Mouse (Mus musculus) frontal cortex, adult (tissue): ENCODE measurements around the gene Hpse2.

ENCODE experiments used
- ATAC-seq: cut with Nextera tagmentation; 2 replicates; pipeline ENCODE4 v1.9.2; 2017; ENCODE audit warnings: mild to moderate bottlenecking, moderate library complexity, mixed read lengths; ENCODE audit not compliant: low TSS enrichment

The Hpse2 gene

DNA sequence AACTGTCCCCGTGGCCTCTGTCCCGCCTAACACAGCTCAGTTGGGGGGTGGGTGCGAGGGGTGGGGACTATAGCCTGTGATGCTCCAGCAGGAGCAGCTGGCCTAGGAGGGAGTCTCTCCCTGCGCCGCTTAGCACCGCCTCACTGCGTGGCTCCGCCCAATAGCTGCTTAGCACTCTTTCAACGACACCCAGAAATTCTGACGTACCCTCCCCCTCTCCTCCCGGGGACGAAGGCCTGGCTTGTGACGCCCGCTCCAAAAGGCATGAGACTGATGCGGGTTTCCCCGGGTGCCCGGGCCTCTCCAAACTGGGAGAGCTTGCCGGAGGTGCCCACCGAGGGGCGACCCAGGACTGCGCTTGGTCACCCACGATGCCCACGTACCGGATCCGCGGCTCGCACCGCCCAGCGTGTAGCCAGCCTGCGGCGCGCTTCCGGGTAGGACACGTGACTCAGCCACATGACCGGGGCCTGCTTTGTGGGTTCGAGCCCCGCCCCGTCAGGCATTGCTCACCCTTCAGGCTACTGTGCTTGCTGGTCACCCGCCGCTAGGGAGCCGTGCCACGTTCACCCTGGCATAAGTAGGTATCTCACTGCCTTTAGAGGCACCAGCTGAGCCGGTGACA is 608.5 kb downstream of the Hpse2 start, which contains the start of gene Hps1:
Gene Hps1, minus strand, starts transcription at position 448 of the 625 bp plus-strand sequence.
- peak; percentile 99 for ATAC-seq

DNA sequence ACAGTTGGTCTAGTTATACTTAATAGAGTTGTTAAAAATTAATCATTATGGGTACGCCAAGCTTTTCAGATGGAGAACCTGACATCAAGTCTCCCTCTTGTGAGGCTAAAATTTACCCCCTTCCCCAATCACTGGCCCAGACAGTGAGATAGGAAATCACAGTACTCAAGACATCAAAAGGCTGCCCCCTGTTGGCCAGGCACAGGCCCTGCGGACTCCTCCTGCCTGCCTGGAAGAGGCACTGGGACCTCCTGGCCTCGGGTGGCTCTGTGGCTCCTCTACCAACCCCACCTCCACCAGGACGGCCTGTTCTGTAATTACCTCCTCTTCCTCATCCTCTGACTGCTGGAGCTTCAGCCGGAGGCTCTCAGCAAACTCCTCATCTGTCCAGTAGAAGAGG is 610.4 kb downstream of the Hpse2 start:
- ATAC-seq: no peak

DNA sequence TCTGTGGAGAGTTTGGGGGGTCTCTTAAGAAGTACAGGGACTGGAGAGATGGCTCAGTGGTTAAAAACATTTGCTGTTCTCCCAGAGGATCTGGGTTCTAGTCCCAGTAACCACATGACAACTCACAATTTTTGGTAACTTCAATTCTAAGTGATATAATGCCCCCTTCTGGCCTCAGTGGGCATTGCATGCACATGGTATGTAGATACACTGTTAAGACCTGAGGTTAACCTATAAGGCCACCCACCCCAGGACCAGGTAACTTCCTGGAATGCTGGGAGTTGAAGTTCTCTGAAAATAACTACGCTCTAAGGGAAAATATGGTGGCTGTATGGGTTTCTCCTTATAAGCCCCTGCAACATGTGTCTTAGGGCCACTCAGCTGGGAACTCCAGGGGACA is 611.3 kb downstream of the Hpse2 start:
- ATAC-seq: no peak

DNA sequence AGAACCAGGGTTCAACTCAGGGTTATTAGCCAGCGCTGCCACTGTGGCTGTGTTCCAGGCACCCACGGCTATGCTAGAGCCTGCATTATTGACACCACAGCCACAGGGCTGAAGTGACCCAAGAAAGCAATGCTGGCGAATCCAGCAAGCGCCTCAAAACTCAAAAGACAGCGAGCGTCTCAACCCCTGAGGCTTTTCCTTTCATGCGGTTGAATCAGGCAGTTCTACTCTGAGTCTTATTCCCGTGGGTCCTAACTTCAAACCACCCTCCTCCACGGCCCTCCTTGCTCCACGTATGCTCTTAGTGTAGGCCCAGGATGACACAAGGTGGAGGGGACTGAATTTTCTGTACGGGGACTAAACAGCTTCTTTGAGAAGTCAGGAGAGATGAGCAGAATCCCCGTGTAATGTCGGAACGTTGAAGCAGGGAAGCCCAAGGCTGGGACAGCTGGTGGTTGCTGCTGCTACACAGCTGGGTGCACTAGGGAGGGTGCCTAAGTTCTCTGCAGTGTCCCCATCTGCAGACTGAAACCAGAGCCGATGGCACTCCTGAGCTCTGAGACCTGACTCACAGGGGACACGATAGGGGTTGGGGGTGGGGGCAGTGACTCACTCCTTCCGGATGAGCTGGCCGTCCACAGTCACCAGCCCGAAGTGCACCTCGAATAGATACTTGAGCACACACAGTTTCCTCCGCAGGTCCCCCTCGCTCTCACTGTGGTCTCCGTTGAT is 617.8 kb downstream of the Hpse2 start:
- no peak for ATAC-seq

DNA sequence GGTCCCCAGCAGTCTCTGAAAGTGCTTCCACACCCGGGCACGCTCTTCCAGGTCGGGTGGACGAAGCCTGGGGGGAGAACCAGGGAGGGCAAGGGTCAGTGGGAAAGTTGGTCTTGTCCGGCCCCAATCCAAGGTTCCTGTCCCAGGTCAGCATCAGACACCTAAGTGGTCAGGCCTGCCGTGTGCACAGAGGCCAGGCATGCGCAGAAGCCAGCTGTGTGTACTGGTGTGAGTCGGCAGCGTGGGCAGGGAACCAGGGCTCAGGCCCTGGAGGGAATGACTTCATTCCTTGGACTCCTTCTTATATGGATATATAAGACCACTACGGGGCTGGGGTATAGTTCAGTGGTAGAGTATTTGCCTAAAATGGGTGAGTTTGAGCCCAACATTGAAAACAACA is 618.5 kb downstream of the Hpse2 start:
- no peak for ATAC-seq

DNA sequence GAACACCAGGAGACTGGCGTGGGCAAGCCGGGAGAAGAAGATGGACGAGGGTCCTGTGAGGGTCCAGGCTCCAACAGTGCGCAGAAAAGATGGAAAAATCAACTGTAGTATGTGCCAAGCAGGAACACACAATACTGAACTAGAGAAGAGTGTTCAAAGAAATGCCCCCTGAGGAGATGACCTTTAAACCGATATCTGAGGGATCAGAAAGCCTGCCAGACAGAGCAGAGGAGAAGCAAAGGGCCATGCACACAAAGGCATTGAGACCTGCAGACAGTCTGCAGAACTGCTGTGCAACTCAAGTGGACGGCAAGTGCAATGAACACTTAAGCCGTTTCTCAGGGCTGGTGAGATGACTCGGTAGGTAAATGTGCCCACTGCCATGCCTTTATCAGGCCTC is 620.8 kb downstream of the Hpse2 start:
- no peak for ATAC-seq

DNA sequence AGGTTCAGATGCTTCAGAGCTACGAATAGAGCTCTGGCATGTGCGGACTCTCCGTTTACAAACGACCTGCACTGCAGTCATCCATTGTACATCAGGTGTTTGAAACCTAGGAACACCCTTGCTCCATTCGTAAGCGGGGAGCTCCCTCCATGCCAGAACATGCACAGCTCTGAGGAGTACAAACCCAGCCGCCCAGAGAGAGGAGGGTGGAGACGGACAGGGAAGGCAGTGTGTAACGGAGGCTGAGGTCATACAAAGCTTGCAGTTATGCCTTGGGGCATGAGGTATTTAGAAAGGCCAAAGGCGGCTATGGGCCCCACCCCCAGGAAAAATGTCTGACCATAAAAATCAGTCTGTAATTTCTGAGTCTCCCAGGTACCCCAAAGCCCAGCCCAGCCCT is 623.8 kb downstream of the Hpse2 start:
- no peak for ATAC-seq

DNA sequence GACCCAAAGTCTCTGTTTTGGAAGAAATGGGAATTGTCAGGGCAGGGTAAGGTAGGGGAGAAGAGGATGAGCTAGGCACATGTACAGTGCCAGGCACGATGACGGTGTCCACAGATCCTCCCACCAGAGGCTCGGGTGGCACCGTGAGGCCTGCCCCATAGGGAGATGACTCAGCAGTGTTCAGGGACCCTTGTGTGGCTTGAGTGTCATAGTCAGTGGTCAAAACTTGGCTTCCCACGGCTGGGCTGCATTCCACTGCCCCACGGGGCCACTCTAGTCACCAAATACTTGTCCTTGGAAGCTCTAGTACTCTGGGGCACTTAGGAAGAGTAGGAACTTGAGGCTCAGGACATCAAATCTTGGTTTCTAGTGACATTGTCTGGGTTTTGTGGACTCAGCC is 631.5 kb downstream of the Hpse2 start:
- ATAC-seq: no peak

DNA sequence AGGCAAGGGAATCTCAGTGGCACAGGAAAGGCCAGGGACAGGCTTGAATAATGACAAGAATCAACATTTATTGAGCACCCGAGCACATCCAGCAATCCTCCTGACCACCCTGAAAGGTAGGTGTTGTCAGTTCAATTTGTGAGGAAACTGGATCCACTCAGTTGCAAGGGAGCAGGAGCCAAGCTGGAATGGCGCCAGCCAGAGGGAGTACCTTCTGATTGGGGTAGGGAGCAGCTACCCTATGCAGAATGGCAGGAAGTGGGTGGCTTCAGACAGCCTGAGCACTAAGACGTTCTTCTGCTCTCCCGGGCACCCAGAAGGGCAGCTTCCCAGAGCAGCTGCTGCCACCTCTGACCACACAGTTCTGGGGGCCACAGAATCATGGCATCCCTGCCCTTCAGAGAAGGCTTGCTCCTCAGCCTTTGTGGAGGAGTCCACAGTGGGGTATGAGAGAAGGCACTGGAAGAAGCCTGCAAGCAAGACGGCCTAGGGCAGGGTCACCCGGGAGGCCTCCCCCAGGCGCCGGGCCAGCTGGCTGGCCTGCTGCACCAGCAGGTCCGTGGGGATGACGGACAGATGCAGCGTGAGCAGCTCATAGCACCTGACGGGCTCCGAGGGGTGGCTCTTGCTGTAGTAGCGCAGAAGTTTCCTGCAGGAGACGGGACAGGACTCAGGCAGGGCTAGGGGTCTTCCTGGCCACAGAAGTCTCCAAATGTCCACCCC is 632.8 kb downstream of the Hpse2 start:
- ATAC-seq: no peak

DNA sequence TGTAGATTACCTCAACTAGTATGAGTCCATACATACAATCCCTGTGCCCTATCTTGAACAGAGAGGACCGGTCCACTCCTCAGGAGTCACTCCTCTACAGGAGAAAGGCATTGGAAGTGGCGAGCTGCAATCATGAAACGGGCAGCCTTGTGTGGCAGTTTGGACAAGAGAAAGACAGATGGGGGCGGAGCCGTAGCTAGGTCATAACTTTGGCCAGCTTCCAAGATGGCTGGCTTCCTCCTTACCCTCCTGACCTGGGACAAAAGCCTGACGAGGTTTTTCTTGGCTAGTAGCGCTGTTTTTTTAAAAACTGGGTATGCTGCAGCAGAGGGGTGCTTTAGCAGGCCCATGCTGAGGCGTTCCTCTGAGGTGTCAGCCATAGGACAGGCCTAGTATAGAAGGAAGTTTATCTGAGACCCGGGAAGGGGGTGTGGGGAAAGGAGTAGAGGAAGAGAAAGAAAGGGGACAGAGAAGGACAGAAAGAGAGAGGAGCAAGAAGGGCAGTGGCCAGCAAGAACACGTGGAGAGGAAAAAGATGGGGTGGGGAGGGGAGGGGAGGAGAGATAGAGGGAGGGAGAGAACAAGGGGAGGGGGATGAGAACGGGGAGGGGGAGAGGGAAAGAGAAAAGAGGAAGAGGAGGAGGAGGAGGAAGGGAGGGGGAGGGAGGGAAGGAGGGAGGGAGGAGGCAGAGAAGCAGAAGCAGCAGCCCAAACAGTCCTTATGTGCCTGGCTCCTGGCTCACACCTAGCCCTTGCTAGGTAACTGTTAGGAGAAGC is 634.8 kb downstream of the Hpse2 start:
- no peak for ATAC-seq

DNA sequence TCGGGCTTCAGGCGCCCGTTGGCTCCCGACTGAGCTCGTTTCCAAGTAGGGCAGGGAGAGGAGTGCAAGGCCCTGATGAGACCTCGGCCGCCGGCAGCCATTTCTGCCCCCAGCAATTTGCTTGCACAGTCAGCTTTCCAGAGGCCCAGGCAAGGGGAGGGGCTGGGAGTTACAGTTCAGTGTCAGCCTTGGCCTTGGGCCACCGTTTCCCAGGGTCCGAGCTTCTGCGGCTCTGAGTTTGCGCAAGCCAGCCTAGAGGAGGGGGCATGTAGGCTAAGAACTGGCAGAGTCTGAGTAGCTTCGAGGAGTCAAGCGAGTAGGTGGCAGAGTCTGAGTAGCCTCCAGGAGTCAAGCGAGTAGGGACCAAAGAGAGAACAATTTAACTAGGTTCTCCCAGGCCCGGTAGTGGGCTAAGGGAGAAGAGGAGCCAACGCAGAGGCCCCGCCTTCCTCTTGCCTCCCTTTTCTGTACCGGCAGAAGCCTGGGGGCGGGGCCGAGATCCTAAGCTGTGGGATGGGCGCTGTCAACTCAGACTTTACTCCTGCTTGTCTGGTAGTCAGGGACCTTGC is 635.7 kb downstream of the Hpse2 start, which contains the start of gene Pyroxd2:
Gene Pyroxd2, minus strand, starts transcription at position 413 of the 569 bp plus-strand sequence.
- peak; percentile 64 for ATAC-seq

DNA sequence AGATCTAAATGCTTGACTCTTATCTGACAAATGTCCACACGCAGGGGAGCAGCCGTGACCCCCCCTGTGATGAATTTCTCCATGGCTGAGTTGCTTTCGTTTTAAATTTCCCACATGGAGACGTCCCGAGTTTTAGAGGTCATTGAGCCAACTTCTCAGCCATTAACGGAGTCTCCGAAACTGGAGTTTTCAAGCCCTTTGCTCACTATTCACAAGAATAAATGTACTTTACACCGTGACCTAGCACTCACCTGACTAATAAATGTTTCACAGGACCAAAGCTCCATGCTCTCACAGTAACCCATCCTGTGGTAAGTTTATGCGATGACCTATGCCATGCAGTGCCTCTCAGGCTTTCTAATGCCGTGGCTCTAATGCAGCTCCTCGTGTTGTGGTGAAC is 638.0 kb downstream of the Hpse2 start:
- ATAC-seq: no peak

DNA sequence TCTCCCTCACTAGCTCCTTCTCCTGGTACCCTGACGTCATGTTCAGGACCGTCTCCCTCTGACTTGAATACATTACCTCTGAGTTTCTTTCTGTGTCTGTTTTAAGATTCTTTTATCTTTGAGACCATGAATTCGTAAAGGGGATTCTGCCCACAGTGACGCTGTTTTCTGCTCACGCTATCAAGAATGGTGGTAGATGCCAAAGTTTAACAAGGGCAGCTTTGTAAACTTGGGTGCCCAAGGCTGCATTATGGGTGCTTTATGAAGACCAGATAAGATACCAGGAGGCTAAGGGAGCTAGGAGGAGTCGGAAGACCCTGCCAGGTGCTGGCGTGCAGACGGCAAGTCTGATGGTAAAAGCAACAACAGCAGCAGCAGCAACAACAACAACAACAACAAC is 641.5 kb downstream of the Hpse2 start:
- ATAC-seq: no peak

DNA sequence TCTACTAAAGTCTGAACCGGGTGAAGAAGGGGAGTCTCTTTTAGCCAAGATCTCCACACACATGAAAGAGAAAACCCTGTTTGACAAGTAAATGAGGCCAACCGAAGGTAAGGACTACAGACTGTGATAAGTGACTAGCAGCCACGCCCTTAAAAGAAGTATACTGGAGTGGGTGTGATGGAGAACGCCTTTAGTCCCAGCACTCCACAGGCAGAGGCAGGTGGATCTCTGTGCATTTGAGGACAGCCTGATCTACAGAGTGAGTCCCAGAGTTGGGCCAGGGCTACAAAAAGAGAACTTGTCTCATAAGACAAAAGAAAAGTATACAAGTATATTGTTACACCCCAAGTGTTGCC is 642.3 kb downstream of the Hpse2 start:
- no peak for ATAC-seq

DNA sequence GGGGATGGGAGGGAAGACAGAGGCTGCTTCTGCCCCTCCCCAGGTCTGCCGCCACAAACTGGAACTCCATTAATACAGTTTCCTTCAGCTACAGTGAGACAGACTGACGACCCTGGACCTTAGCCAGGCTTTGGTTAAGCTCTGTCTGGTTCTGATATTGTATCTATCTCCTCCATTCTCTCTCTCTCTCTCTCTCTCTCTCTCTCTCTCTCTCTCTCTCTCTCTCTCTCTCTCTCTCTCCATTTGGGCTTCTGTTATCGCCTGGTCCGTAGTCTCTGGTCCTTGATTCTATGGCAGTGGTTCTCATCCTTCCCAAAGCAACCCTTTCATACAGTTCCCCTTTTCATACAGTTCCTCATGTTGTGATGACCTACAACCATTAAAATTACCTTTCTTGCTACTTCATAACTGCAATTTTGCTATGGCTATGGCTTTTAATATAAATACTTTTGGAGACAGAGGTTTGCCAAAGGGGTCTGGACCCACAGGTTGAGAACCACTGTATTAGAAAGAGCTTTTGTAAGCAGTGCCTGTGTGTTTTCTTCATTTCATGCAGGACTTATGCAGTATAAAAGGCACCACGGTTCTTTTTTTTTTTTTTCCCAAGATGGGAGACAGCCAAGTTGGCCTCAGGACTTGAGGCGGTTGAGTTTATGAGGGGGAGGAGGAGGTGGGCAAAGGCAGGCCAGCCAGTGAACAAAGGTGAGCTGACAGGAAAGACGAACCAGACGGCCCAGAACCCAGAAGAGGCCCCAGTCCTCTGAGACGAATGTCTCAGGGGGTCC is 642.9 kb downstream of the Hpse2 start:
- ATAC-seq: no peak

DNA sequence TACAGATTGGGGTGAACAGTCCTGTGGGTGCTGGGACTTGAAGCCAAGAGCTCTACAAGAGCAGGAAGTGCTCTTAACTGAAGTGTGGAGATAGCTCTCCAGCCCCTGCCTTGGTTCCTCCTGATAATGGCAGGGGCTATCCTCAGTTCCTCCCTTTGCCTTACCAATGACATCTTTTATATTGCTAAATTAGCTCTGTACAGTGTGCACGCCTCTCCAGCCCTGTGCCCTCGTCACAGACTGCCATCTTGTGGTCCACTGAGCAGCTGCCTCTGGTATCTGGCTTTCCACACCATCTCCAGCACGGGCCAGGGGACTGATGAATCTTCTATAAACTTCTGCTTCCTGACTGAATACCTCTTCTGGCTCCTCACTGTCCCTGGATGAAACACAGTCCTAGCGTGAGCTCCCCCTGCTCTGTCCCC is 644.0 kb downstream of the Hpse2 start:
- peak; percentile 86 for ATAC-seq

DNA sequence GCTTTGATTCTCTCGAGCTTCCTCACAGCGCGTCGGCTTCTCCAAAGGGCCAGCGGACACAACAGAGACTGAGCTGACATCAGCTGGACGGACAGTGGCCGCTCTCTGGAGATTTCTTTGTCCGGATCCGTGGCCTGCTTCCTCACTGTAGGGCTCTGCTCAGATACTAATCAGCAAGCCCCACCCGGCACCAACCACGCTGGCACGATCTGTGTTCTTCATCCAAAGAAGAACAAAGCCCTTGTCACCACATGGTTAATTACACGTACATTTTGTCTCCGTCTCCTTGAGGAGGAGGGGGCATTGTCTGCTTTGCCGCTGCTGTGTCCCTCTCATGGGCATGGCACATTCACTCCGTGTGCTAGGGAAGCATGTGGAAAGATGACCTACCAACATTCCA is 644.9 kb downstream of the Hpse2 start:
- no peak for ATAC-seq

DNA sequence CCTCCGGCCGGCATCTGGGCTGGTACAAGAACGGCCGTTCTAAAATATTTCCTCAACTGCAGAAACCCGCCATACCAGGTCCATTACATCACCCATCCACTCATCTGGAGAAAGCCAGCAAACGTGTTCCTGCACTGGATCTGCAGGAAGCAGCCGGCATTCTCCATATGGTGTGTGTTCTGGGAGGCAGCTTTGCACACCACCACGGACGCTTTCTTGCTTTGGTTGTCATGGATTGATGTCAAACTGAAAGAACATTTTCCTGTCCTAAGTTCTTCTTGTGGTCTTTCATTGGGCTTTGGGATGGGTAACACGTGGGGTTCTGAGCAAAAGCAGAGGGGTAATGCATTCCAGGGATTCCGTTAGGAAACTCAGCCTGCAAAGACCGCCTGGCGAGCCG is 646.3 kb downstream of the Hpse2 start:
- ATAC-seq: peak; percentile 90

DNA sequence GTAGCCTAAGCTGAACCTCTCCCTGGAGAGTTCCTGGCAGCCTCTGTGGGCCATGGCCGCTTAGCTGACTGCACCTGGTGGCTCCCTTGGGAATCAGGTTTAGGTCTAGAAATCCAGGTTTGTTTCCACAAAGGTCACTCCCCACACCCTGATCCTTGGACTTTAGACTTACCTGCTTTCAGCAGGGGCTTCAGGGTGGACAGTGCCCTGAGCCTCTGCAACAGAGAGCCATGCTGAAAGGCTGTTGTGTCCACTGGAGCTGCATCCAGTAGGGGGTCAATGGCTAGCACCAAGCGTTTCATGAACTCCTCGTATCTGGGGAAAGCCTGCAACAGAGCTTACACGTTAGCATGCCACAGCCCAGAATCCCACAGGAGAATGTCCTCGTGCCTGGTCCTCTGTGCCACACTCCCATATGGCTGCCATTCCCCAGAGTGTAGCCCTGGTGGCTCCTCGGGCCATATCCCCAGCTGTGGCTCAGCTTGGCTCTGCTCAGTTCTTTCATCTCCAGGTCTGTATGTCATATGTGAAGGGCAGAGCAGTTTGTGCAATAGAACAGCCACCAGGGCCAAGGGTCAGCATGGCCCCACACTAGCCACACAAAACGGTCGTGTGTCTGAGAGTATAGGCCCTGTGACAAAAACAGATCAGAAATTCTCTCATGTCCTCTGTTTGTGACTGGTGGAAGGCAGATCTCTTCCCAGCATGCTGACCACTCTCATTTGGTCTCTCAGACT is 647.8 kb downstream of the Hpse2 start:
- ATAC-seq: no peak

DNA sequence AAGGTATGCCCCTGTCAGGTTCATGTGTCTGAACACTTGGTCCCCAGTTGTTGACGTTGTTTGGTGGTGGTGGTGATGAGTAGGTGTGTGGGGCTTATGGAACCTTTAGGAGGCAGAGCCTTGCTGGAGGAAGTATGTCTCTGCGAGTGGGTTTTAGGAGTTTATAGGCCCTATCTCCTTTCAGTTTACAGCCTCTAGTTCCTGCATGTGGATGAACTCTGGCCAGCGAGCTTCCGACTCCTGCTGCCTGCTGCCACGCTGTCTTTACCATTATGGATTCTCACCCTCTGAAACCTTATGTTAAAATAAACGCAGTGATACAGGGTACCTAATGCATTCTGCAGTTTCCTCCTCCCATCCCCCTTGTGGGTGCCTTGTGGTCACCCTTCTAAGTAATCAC is 648.4 kb downstream of the Hpse2 start:
- ATAC-seq: no peak
